8 mouse cellular contexts compared by ENCODE assay signal in genomic region chr7:19557982-19558900, GRCm38 (mm10). TPM values are rescaled to one million over a fixed set of nuclear protein-coding genes. Genes with fewer than 3 reads are reported as not detected.
DNase-seq lines count a peak whose midpoint lies in the region; ATAC-seq and TF ChIP-seq lines count a peak whose summit lies in the region.

No protein-coding gene starts in this region.

- peak overlapping the region; percentile 57 for H3K27ac ChIP-seq in heart, adult 2 months
- H3K27ac ChIP-seq in heart, embryonic 11.5 days (ENCODE audit: low read depth, low read length) = no peak overlapping the region
- H3K27ac ChIP-seq in heart, embryonic 15.5 days = 0 out of 2 replicates have a peak overlapping the region, but pooled peaks have one; percentile 30
- peak overlapping the region; percentile 45; the same call in 1 of the 2 replicates for H3K27ac ChIP-seq in liver, embryonic 15.5 days (replicated peaks)

- no peak for ATAC-seq in heart, embryonic 11.5 days (replicated peaks; ENCODE audit: insufficient number of reproducible peaks, low FRiP score, low TSS enrichment)
- ATAC-seq in heart, embryonic 15.5 days (replicated peaks; ENCODE audit: insufficient number of reproducible peaks, insufficient read depth, low FRiP score, low read depth) = no peak
- ATAC-seq in liver, embryonic 15.5 days (ENCODE audit: insufficient read depth) = peak; percentile 4; the same call in 1 of the 2 replicates
- ATAC-seq in megakaryocyte-erythroid progenitor cell, adult 5-6 weeks (replicated peaks; ENCODE audit: low FRiP score, low TSS enrichment, poor library complexity, severe bottlenecking) = no peak

- H3K4me2 ChIP-seq in heart, embryonic 11.5 days = no peak overlapping the region
- no peak overlapping the region for H3K4me2 ChIP-seq in heart, embryonic 15.5 days
- H3K4me2 ChIP-seq in liver, embryonic 15.5 days = peak overlapping the region; percentile 90

- no peaks in the 10 kb centered on the region for H3K9me3 ChIP-seq in heart, embryonic 11.5 days (replicated peaks; ENCODE audit: control insufficient read depth, low read length)
- no peaks in the 10 kb centered on the region for H3K9me3 ChIP-seq in heart, embryonic 15.5 days (replicated peaks)
- H3K9me3 ChIP-seq in liver, embryonic 15.5 days (replicated peaks) = no peaks in the 10 kb centered on the region

- no peak overlapping the region for H3K9ac ChIP-seq in heart, adult 2 months (ENCODE audit: low read depth, low read length)
- H3K9ac ChIP-seq in heart, embryonic 11.5 days (ENCODE audit: low read depth, low read length) = no peak overlapping the region
- no peak overlapping the region for H3K9ac ChIP-seq in heart, embryonic 15.5 days
- peak overlapping the region; percentile 29; the same call in 1 of the 2 replicates for H3K9ac ChIP-seq in liver, embryonic 15.5 days

- H3K36me3 ChIP-seq in heart, adult 2 months (ENCODE audit: control insufficient read depth, insufficient read depth, low read length) = no peaks in the 10 kb centered on the region; the same call in none of the 2 replicates
- H3K36me3 ChIP-seq in heart, embryonic 11.5 days (ENCODE audit: control insufficient read depth, insufficient read depth, low read length) = 0 out of 2 replicates have a peak, but pooled peaks cover 11% of the 10 kb centered on the region
- no peaks in the 10 kb centered on the region; the same call in 1 of the 2 replicates for H3K36me3 ChIP-seq in heart, embryonic 15.5 days
- peaks cover 56% of the 10 kb centered on the region for H3K36me3 ChIP-seq in liver, embryonic 15.5 days (replicated peaks)

- DNase-seq in heart, adult 2 months = peak; percentile 48 to 50
- peak; percentile 53 for DNase-seq in brain, adult 2 months (ENCODE audit: low read depth, low spot score)
- DNase-seq in ovary, postnatal 36 days (ENCODE audit: low spot score) = no peak
- DNase-seq in right cerebral cortex, postnatal 36 days (ENCODE audit: low spot score in 2 of 2) = no peak

- no peak for TF ChIP-seq CTCF in heart, adult 2 months (IDR thresholded peaks at IDR 0.05)

- intact Hi-C loops in heart, adult 2 months (cut with DNase I) = no loop called here

- no peaks in the 10 kb centered on the region for H3K27me3 ChIP-seq in heart, adult 2 months (ENCODE audit: control insufficient read depth, insufficient read depth, low read length)
- H3K27me3 ChIP-seq in heart, embryonic 11.5 days (ENCODE audit: control insufficient read depth, insufficient read depth, low read length) = no peaks in the 10 kb centered on the region
- no peaks in the 10 kb centered on the region for H3K27me3 ChIP-seq in heart, embryonic 15.5 days
- no peaks in the 10 kb centered on the region for H3K27me3 ChIP-seq in liver, embryonic 15.5 days

- peaks cover 12% of the 10 kb centered on the region for H3K79me2 ChIP-seq in heart, adult 2 months (replicated peaks; ENCODE audit: control insufficient read depth, insufficient read depth, low read length)

- TF ChIP-seq EP300 in heart, adult 2 months (IDR thresholded peaks at IDR 0.05; ENCODE audit: insufficient read depth, low read depth, low read length) = peak; percentile 79; the same call in 1 of the 2 replicates

- peak; percentile 50; the same call in 1 of the 2 replicates for TF ChIP-seq POLR2A in heart, adult 2 months (IDR thresholded peaks at IDR 0.05; ENCODE audit: insufficient read depth, low read depth, low read length)

- H3K4me1 ChIP-seq in heart, adult 2 months (ENCODE audit: control insufficient read depth, insufficient read depth, low read length) = peaks cover 42% of the 10 kb centered on the region
- peaks cover 40% of the 10 kb centered on the region for H3K4me1 ChIP-seq in heart, embryonic 11.5 days (ENCODE audit: control insufficient read depth, insufficient read depth, low read length)
- peaks cover 58% of the 10 kb centered on the region for H3K4me1 ChIP-seq in heart, embryonic 15.5 days (replicated peaks)
- H3K4me1 ChIP-seq in liver, embryonic 15.5 days (replicated peaks) = peaks cover 64% of the 10 kb centered on the region

- WGBS in heart, adult 2 months = 71% methylated on average over 6 of the region's 6 CpGs
- WGBS in heart, embryonic 11.5 days (ENCODE audit: insufficient replicate concordance) = 85% methylated on average over 6 of the region's 6 CpGs
- 85% methylated on average over 6 of the region's 6 CpGs for WGBS in heart, embryonic 15.5 days
- 59% methylated on average over 6 of the region's 6 CpGs for WGBS in liver, embryonic 15.5 days (ENCODE audit: insufficient replicate concordance)

- no peak overlapping the region for H3K4me3 ChIP-seq in heart, adult 2 months
- H3K4me3 ChIP-seq in heart, embryonic 11.5 days (ENCODE audit: low read depth, low read length) = no peak overlapping the region
- no peak overlapping the region for H3K4me3 ChIP-seq in heart, embryonic 15.5 days
- H3K4me3 ChIP-seq in liver, embryonic 15.5 days (replicated peaks) = peak overlapping the region; percentile 94

RNA-seq across cellular contexts. Expression of gene Ppp1r37, which starts 4.6 kb away (rescaled TPM):
- total RNA-seq in heart, adult 2 months (2021) = 10 to 100 TPM; 58.0 to 69.5 TPM
- polyA plus RNA-seq in heart, adult 2 months (2012; rRNA removed) = 56.0 and 66.4 TPM in 2 replicates
- 2.3 and 5.2 TPM in 2 replicates for polyA plus RNA-seq in heart, embryonic 11.5 days (2014; fragmentation: Nextera tagmentation; extraction: Ambion mirVana)
- 15.8 and 24.0 TPM in 2 replicates for polyA plus RNA-seq in heart, embryonic 15.5 days (2015; fragmentation: Nextera tagmentation; extraction: Ambion mirVana)
- polyA plus RNA-seq in liver, embryonic 15.5 days (2015; fragmentation: Nextera tagmentation; extraction: Ambion mirVana) = 10.2 and 15.7 TPM in 2 replicates
- total RNA-seq in megakaryocyte-erythroid progenitor cell, adult 5-6 weeks (2014; fragmentation: Nextera tagmentation) = 27.7 and 37.2 TPM in 2 replicates
- 14.6 and 14.7 TPM in 2 replicates for total RNA-seq in megakaryocyte-erythroid progenitor cell, adult 5-6 weeks (2017)

RNA-seq across cellular contexts. Expression of gene Zfp296, which starts 18.8 kb away (rescaled TPM):
- under 1 TPM; 0.42 to 0.43 TPM for total RNA-seq in heart, adult 2 months (2021)
- polyA plus RNA-seq in heart, adult 2 months (2012; rRNA removed) = 0.82 and 1.0 TPM in 2 replicates
- 0.30 TPM in 1 of 2 replicates, not detected in the other for polyA plus RNA-seq in heart, embryonic 11.5 days (2014; fragmentation: Nextera tagmentation; extraction: Ambion mirVana)
- polyA plus RNA-seq in heart, embryonic 15.5 days (2015; fragmentation: Nextera tagmentation; extraction: Ambion mirVana) = 0.38 and 0.42 TPM in 2 replicates
- 0.60 and 0.81 TPM in 2 replicates for polyA plus RNA-seq in liver, embryonic 15.5 days (2015; fragmentation: Nextera tagmentation; extraction: Ambion mirVana)
- 0.47 and 4.2 TPM in 2 replicates for total RNA-seq in megakaryocyte-erythroid progenitor cell, adult 5-6 weeks (2014; fragmentation: Nextera tagmentation)
- total RNA-seq in megakaryocyte-erythroid progenitor cell, adult 5-6 weeks (2017) = 3.2 and 3.9 TPM in 2 replicates

RNA-seq across cellular contexts. Expression of gene Gemin7, which starts 19.2 kb away (rescaled TPM):
- total RNA-seq in heart, adult 2 months (2021) = 10 to 100 TPM; 48.5 to 48.6 TPM
- 75.2 and 87.3 TPM in 2 replicates for polyA plus RNA-seq in heart, adult 2 months (2012; rRNA removed)
- 141 and 157 TPM in 2 replicates for polyA plus RNA-seq in heart, embryonic 11.5 days (2014; fragmentation: Nextera tagmentation; extraction: Ambion mirVana)
- 111 and 131 TPM in 2 replicates for polyA plus RNA-seq in heart, embryonic 15.5 days (2015; fragmentation: Nextera tagmentation; extraction: Ambion mirVana)
- 79.6 and 90.9 TPM in 2 replicates for polyA plus RNA-seq in liver, embryonic 15.5 days (2015; fragmentation: Nextera tagmentation; extraction: Ambion mirVana)
- 60.3 and 70.0 TPM in 2 replicates for total RNA-seq in megakaryocyte-erythroid progenitor cell, adult 5-6 weeks (2014; fragmentation: Nextera tagmentation)
- 24.1 and 25.1 TPM in 2 replicates for total RNA-seq in megakaryocyte-erythroid progenitor cell, adult 5-6 weeks (2017)

RNA-seq across cellular contexts. Expression of gene Nkpd1, which starts 40.6 kb away (rescaled TPM):
- total RNA-seq in heart, adult 2 months (2021) = not detected
- 0.06 TPM in 1 of 2 replicates, not detected in the other for polyA plus RNA-seq in heart, adult 2 months (2012; rRNA removed)
- 0.15 TPM in 1 of 2 replicates, not detected in the other for polyA plus RNA-seq in heart, embryonic 11.5 days (2014; fragmentation: Nextera tagmentation; extraction: Ambion mirVana)
- not detected in 2 replicates for polyA plus RNA-seq in heart, embryonic 15.5 days (2015; fragmentation: Nextera tagmentation; extraction: Ambion mirVana)
- not detected in 2 replicates for polyA plus RNA-seq in liver, embryonic 15.5 days (2015; fragmentation: Nextera tagmentation; extraction: Ambion mirVana)
- total RNA-seq in megakaryocyte-erythroid progenitor cell, adult 5-6 weeks (2014; fragmentation: Nextera tagmentation) = 0.20 TPM in 1 of 2 replicates, not detected in the other
- not detected in 2 replicates for total RNA-seq in megakaryocyte-erythroid progenitor cell, adult 5-6 weeks (2017)

RNA-seq across cellular contexts. Expression of gene Clasrp, which starts 46.0 kb away (rescaled TPM):
- total RNA-seq in heart, adult 2 months (2021) = 10 to 100 TPM; 13.9 to 14.0 TPM
- polyA plus RNA-seq in heart, adult 2 months (2012; rRNA removed) = 26.1 and 32.0 TPM in 2 replicates
- 33.2 and 34.3 TPM in 2 replicates for polyA plus RNA-seq in heart, embryonic 11.5 days (2014; fragmentation: Nextera tagmentation; extraction: Ambion mirVana)
- 28.5 and 39.0 TPM in 2 replicates for polyA plus RNA-seq in heart, embryonic 15.5 days (2015; fragmentation: Nextera tagmentation; extraction: Ambion mirVana)
- 12.2 and 13.4 TPM in 2 replicates for polyA plus RNA-seq in liver, embryonic 15.5 days (2015; fragmentation: Nextera tagmentation; extraction: Ambion mirVana)
- total RNA-seq in megakaryocyte-erythroid progenitor cell, adult 5-6 weeks (2014; fragmentation: Nextera tagmentation) = 44.9 and 53.1 TPM in 2 replicates
- 33.9 and 48.3 TPM in 2 replicates for total RNA-seq in megakaryocyte-erythroid progenitor cell, adult 5-6 weeks (2017)

Comparison
In these comparisons a context has a peak if more than half of its experiments do, and no peak if none do; other contexts are left out.
1. DNase-seq: peak in heart, adult 2 months (2 of 2) and brain, adult 2 months (single experiment); none in ovary, postnatal 36 days (single experiment) and right cerebral cortex, postnatal 36 days (0 of 2).